Mouse (Mus musculus): Measurements from ENCODE around the gene Slc44a5. TPM values are rescaled to one million over a fixed set of nuclear protein-coding genes. Genes with fewer than 3 reads are reported as not detected.
"Not testable (repeated sequence)": the region's sequence is repeated elsewhere in the genome, so short reads cannot be mapped to it uniquely, and the experiment has no call there.

Slc44a5 gene
- total RNA-seq, 4 experiments from 2014 or later, result 0.09 to 0.19 (median 0.13) TPM; not detected in 1

DNA sequence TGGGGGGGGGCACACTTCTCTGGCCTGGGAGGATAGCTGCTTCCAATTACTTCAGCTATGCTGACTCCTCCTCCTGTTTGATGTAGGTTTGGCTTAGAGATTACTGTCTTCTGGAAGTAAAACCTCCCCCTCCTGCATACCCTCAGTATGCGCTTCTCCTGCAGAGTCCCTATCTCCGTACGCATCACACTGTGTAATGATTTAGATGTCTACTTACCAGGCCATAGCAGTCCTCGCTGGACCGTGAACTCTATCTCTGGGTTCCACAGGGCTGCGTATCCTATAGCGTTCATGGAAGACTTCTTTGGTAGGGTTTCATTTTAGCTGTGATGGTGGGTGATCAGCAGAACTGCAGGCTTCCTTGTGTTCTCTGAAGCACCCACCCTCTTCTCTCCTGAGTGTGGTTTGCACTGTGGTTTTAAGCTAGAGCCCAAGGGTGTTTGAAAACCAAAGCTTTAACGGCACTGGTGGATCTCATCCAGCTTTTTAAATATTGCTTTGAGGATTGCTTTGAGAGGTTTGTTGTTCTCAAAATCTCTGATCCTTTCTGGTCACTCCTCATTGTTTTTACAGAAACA, 120.6 kb downstream of the Slc44a5 start:
- no peak for DNase-seq (ENCODE audit: low spot score)

DNA sequence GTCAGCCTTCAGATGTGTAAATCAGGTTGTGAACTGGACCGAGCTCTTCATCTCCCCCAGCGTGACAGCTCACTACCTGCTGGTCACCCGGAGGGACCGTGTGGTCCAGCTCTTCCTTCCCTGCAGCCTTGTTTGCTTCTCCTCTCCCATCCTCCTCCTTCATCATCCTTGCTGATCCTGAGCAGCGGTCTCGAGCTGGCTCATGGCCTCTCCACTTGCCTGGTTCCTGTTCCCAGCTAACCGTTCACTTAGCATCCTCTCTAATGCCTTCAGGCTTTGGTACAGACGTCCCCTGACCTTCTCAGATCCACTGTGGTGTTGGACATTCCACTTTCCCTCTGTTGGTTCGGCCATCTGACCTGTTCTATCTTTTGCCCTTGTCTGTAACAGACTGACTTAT, 128.4 kb downstream of the Slc44a5 start:
- DNase-seq (ENCODE audit: low spot score), result no peak

DNA sequence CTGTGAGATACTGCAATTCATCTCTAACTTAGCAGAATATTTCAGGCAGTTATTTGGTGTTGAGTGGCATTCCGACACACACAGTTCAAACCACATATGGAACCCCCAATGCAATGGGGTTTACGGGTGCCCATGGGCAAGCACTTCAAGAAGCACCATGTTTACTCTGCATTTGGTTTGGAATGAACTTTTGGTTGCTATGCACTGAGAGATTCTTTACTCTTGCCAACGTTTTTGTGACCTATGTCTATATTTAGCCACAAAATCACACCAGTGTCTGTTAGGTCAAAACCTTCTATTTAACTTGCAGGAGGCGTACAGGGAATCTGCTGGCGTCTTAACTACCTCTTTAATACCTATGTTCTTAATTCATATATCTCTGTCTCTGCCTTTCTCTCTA, 137.3 kb downstream of the Slc44a5 start:
- DNase-seq (ENCODE audit: low spot score), result peak; percentile 9

DNA sequence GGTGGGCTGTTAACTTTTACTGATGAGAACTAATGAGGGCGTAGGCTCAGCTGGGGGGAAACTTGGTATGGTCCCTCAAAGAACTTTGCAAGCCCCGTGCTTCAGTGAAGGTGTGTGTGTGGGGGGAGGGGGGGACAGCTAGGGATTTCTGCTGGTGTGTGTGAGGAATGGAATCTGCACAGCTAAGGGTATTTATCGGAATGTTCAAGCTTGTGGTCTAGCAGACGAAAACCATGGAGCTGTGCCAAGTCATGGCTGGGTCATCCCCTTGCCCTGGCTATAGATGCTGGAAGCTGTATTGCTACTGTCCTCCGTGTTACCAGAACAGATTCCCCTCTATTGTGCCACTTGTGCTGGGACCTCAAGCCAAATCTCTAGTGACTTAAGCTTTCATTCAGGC, 138.0 kb downstream of the Slc44a5 start:
- no peak for DNase-seq (ENCODE audit: low spot score)

DNA sequence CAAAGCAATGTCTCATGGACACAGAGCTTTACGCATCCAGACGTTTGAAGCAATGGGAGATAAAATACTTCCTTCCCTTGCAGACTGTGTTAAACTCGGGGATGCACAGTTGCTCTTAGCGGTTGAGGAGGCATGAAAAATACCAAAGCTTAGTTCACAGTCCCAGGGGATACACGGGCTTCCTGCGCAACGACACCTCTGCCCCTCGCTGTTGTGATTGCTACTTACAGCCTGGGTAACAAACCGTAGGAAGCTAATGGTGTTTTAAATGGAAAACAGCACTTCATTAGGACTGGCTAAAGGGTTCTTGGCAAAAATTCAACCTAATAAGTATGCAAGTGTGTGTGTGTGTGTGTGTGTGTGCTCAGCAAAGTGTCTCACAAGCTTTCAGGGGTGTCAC, 141.8 kb downstream of the Slc44a5 start:
- DNase-seq (ENCODE audit: low spot score), result no peak

DNA sequence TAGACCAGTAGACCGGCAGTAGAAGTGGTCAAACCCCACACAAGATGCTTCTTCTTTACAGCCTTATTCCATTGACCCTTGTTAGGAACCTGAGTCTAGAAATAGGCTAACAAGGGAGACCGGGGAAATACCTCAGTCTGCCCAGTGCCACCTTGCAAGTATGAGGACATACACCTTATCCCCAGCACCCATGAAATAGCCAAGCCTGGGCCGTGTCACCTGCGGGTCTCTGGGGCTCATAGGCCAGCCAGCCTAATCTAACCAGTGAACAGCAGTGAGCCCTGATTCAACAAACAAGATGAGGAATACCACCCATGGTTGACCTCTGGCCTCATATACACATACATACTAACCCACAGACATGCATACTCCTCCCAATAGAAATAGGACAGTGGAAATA, 142.2 kb downstream of the Slc44a5 start:
- no peak for DNase-seq (ENCODE audit: low spot score)

DNA sequence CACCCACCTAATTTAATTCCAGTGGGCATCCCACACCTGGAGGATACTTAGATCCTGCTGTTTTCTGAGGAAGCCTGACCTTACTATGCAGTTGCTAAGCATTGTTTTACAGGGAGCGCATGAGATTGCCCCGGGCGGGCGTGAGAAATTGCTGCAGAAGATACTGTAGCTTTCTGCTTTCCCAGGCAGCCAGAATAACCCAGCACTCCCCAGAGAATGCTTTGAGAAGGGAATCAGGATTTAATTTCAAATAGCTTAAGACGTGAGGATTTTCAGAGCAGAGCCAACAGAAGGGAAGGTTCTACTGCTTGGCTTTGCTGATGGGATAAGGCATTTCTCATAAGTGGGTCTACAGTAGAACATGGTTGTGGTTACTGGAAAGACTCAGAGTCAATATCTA, 142.8 kb downstream of the Slc44a5 start:
- DNase-seq (ENCODE audit: low spot score), result no peak

DNA sequence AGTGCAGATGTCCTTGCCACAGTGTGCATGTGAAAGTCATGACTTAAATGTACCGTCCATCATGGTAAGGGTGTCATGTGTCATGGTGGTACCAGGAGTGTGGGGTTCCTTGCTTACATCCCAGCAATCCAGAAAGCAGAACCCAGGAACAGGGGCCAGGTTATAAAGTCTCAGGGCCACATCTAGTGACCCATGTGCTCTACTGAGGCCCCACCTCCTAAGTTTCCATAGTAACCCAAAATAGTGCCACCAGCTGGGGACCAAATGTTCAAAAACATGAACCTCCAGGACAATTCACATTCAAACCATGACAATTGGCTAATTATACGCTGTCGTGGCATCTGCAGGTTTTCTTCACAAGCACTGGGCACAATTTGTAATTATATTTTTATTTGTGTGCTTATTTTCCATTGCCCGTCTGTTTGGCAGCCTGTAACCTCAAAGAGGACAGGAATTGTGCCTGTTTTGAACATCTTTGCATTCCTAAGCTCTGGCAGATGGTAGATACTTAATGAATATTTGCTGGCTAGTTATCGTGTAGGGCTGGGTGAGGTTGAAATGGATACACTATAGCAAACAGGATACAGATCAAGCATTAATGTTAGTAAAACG, 145.9 kb downstream of the Slc44a5 start:
- no peak for DNase-seq (ENCODE audit: low spot score)

DNA sequence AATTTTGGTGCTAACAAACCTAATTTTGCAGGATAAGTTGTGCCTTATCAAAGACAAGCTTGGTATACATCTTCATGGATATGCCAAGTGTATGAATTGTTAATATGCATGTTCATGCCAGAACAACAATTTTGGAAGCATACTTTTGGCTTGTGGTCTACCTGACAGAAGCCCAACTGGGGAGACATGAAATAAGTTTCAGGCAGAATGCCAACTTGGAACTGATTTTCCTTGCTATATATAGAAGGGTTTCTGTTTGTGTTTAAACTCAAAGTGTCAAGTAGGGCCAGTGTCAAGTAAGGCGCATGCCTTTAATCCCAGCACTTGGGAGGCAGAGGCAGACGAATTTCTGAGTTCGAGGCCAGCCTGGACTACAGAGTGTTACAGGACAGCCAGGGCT, 149.3 kb downstream of the Slc44a5 start:
- no peak for DNase-seq (ENCODE audit: low spot score)

DNA sequence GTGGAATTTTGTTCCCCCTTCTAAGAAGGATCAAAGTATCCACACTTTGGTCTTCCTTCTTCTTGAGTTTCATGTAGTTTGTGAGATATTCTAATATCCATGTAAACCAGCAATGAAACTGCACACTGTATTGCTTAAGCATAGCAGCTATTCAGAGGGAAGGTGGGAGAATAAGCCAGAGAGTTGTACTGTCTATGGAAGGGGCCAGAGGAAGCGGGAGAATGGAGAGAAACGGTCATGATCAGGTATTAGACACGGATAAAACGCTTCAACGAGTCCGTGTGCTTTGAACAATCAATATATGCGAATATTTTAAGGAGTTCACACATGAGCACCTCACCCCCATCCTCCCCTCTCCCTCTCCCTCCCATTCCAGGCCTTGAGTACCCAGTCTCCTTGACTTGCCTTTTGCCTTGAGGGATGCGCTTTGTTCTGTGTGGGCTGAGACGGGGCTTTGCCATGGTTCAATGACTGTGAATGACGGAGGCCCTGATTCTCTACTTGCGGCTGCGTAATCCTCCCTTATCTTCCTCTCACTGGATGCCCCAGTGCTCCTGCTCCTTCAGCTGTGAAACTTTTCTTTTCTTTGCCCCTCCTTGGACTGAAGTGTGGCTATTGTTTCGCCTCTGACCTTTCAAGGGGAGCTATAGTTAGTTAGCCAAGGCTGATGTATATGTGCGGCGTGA, 151.8 kb downstream of the Slc44a5 start:
- DNase-seq (ENCODE audit: low spot score), result no peak

DNA sequence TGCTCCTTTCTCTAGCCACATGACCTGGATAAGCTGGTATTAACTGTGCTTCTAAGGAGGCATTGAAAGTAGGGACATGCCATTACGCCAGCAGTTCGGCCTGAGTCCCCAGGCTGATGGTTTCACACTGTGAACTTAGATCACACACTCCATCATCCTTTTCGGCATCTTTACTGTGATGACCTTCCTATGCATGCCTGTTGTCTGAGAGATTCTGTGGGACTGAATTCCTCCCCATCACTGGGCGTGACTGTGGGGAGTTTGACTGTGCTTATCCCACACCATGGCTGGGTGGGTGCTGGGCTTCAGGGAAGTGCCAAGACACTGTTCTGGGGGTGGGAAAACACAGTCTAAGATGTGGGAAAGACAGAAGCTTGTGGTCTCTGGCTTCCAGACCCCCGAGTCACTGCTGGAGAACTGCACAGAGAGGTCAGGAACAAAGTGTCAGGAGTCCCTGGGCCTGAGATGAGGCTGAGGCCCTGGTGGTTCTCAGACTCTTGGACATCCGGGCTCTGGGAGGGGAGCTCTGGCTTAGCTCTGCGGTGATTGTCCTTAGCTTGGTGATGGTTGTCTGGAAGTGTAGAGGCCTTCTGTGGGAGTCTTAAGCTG, 152.6 kb downstream of the Slc44a5 start:
- DNase-seq (ENCODE audit: low spot score), result no peak

DNA sequence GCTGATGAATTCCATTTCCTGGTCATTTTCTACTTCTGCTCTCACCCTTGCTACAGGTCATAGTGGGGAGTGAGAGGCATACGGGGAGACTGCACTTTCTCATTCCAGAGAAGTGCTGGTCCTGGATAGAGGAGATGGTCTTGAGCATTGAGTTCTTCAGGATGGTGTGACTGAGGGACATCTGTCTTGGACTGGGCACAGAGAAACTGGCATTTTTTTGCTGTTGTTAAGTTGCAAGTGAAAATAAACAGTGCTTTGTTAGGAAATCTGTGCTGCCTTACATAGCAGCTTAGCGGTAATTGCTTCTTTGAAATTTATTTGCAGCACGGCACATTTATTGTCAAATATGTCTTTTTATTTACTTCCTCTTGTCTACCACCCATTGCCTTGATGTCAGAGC, 154.0 kb downstream of the Slc44a5 start:
- DNase-seq (ENCODE audit: low spot score), result no peak

DNA sequence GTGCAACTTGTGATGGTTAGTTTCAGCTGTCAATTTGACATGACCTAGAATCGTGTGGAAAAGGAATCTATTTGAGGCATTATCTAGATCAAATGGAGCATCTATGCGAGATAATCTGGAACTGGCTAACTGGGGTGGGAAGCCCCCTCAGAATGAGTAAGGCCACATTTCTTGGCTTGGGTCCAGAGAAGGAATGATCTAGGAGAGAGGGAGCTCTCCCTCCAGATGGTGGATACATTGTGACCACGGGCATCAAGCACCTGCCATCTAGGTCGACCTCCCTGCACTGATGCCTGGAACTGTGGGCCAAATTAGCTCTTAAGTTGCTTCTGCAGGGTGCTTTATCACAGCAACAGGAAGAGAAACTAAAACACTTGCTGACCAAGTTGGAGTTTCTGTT, 155.8 kb downstream of the Slc44a5 start:
- DNase-seq (ENCODE audit: low spot score), result no peak

DNA sequence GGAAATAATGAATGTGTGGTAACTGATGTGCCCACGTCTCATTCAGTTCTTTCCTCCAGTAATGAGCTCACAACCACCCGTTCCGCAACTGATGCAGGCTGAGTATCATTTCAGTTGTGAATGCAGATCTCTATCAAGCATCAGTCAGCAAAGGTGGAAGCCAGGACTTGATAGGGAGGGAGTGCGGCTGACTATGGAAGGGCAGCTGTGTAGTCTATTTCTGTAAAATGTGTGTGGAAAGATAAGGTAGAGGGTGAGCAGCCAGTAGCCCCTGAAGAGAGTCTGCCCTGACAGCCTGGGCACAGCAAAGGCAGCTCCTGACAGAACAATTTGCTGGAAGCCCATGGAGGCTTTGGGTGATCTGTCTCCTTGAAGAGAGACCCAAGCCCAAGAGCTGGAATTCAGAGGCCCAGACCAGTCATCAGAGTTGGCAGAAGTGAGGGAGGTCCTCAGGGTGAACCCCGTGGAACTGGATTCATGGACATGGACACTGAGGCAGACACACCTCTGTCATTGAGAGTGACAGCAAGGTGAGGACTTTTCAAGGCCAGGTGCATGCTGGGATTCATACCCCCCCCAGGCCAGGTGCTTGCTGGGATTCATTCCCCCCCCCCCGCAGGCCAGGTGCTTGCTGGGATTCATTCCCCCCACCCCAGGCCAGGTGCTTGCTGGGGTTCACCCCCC, 157.3 kb downstream of the Slc44a5 start:
- DNase-seq (ENCODE audit: low spot score), result no peak

DNA sequence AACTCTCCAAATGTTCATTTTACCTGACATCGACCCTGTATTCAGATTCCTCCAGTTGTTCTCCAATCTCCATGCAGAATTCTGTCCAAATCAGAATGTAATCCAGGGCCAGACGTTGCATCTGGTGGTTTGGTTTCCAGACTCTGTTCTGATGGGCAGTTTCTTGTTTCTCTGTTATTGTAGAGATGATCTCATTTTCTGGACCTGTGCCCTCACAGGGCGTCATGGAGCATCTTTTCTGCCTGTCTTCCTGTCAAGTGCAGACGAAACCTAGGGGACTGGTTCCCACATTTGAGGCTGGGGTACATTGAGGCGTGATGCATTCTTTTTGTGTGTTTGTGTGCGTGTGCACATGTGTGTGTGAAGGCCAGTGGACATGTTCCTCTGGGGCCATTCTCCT, 160.8 kb downstream of the Slc44a5 start:
- no peak for DNase-seq (ENCODE audit: low spot score)

DNA sequence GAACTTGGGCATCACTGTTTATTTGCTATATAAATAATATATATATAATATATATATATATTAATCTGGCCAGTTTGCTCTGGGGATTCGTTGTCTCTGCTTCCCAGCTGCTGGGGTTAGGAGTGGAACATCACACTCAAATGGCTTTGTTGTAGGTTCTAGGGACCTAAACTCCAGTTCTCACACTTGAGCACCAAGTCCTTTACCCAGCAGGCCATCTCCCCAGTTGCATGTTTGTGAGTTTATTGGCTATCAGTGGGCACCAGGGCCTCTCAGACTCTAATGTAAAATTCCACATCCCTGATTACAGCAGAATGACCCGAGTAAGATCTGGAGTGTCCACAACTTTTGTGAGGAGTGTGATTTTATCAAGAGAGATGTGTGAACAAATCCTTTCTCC, 161.5 kb downstream of the Slc44a5 start:
- DNase-seq (ENCODE audit: low spot score), result no peak

DNA sequence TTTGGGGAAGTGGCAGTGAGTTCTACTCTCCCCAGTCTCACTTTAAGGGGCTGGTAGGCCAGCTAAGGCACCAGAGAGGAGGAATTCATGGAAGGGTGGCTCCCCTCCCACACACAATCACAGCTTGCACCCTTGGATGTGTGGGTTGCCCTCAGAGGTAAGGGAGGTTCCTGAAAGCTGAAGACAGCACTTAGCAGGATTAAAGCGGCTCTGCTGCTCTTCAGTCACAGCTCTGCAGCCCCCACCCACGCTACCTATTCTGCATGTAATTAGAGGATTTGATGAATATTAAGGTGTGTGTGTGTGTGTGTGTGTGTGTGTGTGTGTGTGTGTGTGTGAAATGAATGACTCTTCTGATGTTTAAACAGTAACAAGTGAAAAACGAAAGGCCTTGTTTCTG, 163.3 kb downstream of the Slc44a5 start:
- DNase-seq (ENCODE audit: low spot score), result no peak

DNA sequence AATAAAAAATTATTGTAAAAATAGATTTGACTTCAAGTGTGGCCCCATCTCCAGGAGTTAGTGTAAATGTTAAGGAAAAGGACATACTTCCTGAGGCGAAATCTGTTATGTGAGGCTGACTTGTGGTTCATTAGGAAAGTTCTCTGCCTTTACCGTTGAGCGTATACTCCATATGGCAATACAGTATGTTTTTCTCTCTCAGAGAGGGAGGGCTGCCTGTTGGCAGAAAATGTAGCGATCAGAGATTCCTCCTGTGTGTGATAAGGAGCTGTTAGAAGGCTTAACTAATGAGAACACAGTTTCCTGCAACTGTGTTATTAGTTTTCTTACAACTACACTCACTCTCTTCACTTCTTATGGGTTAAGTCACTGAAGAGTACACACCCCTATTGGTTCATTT, 168.1 kb downstream of the Slc44a5 start:
- DNase-seq (ENCODE audit: low spot score), result no peak

DNA sequence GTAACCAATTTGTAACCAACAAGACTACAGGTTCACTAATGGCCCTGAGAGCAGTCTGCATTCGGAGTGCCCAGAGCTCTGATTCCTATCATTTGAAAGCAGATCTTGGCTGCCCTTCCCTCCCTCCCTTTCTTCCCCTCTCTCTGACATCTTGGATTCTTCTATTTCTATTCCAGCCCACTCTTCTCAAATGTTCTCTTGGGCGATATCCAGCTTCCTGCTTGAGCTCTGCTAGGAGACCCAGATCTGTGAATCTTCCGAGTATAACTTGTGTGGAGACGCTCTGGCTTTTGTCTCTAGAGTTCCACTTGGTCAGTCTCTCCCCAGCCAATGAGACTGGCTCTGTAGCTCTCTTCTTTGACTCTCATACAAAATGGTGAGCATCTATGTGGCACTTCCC, 169.4 kb downstream of the Slc44a5 start:
- DNase-seq (ENCODE audit: low spot score), result no peak

DNA sequence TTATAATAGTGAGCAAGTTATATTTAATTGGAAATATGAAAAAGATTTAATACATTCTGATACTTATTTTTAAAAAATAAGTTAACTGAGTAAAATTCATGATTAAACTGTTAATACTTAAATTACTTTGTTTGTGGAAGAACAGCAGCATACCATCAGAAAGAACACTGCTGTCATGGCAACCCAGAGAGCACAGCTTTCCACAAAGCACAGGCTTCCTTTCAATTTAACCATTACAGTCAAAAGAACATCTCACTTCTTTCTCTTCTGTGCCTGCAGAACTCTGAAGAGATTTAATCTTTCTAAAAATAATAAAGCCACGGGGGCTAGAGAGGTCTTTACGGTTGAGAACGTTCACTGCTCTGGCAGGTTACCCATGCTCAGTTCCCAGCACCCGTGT, 172.5 kb downstream of the Slc44a5 start:
- no peak for DNase-seq (ENCODE audit: low spot score)

DNA sequence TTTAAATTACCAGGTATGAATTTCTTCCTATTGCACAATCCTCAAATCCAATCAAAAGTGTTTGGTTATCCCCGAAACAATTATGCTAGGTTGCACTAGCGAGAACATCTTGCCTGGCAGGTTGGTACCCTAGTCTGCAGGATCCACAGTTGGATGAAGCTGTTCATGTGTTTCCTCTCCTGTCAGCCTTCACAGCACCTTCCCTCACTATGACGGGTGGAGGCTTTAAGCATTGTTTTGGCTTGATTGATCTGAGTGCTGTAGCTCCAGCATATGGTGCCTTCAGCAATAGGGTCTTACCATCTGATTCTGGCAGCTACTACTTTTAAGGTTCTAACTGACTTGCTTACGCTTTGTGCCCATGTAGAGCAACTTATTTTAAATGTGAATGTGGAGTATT, 176.5 kb downstream of the Slc44a5 start:
- DNase-seq (ENCODE audit: low spot score), result no peak

DNA sequence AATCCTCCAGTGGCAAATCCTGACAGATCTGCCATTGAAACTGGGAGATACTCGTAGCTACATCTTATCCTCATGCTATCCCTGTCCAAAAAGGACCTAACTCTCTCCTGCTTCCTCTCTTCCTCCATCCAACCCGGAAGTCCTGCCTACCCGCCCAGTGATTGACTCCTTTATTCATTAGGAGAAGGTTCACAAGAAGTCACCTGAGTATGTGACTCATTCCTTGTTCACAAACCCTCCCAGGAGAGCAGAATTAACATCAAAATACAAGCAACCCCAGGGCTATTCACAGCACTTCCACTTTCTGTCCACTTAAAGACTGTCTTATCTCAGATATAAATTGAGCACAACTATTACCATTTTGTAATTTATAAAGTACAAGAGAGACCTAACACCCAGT, 180.3 kb downstream of the Slc44a5 start:
- DNase-seq (ENCODE audit: low spot score), result not testable (repeated sequence)

All from heart, adult 8-10 months (tissue).